Mouse (Mus musculus): ENCODE measurements around the gene Grhpr. TPM values are rescaled to one million over a fixed set of nuclear protein-coding genes. Genes with fewer than 3 reads are reported as not detected.
A peak's percentile ranks its signal among the peaks of the same experiment; 100 is the strongest.
"Not testable (repeated sequence)": the region's sequence is repeated elsewhere in the genome, so short reads cannot be mapped to it uniquely, and the experiment has no call there.

Grhpr gene
- polyA plus RNA-seq, 1 experiment from 2014 or later, result 38.9 TPM

DNA sequence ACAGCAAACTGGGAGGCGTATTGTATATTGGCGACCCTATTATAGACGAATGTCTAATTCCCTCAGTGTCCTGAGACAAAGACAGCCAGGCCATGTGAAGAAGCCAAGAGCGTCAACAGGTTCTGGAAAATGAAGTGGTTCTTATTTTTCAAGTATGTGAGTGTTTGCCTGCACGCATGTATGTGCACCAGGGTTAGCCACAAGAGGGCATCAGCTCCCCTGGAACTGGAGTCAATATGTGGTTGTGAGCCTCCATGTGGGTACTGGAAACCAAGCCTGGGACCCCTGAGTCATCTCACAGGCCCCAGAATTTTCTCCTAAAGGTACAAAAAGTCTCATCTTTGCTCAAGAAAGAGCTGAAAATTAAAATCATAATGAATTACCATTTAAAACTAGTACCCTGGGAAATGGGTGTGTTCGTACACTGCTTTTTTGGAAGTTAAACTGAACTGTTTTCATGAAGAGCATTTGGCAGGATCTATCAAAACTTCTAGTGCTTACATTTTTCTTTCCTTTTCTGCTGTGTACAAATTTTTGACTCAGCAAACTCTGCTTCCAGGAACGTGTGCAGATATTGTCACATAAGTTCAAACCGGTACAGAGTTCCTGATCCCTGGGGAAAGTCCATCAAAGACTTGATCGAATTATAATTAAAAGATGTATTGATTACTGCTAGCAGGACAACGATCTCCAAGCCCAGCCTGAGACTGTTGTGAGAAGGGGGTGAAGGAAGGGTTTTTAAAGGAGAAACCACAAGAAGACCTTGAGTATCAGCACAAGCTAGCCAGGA is 4.1 kb upstream of the Grhpr start:
- no peak overlapping the region for H3K4me2 ChIP-seq (replicated peaks)
- H3K9me3 ChIP-seq, result no peaks in the 10 kb centered on the region
- peaks cover 14% of the 10 kb centered on the region; the same call in 1 of the 2 replicates for H3K4me1 ChIP-seq
- H3K27me3 ChIP-seq (replicated peaks), result no peaks in the 10 kb centered on the region
- no peak for ATAC-seq (ENCODE audit: low FRiP score, low read depth)
- no peaks in the 10 kb centered on the region for H3K36me3 ChIP-seq
- H3K9ac ChIP-seq, result no peak overlapping the region
- H3K4me3 ChIP-seq, result no peak overlapping the region
- no peak overlapping the region for H3K27ac ChIP-seq
- whole genome bisulfite sequencing, result 91% methylated on average over 10 of the region's 10 CpGs

DNA sequence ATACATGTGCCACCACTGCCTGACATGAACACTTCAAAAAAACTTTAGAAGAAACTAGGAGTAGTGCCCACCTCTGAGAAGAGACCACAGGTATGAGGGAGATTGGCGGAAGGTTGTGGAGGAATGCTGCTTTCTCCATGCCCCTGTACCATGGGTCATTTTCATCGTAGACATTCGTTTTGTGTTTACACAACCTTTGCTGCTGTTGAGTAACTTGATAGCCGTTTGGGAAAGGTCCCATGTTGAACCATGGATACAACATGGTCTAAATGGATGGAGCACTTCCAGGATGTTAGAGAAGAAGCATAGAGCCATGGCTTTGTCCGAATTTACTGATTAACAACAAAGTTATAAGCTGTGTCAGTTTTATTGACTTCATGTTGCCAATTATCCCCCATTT is 3.0 kb upstream of the Grhpr start:
- Histone ChIP-seq H3K27ac (no peak overlapping the region), H3K4me3 (no peak overlapping the region), H3K9me3 (no peaks in the 10 kb centered on the region), H3K27me3 (replicated peaks) (no peaks in the 10 kb centered on the region), H3K36me3 (no peaks in the 10 kb centered on the region), H3K9ac (no peak overlapping the region), H3K4me2 (replicated peaks) (no peak overlapping the region), H3K4me1 (peaks cover 22% of the 10 kb centered on the region)
- ATAC-seq (ENCODE audit: low FRiP score, low read depth), result no peak
- 82% methylated on average over 5 of the region's 5 CpGs for WGBS

DNA sequence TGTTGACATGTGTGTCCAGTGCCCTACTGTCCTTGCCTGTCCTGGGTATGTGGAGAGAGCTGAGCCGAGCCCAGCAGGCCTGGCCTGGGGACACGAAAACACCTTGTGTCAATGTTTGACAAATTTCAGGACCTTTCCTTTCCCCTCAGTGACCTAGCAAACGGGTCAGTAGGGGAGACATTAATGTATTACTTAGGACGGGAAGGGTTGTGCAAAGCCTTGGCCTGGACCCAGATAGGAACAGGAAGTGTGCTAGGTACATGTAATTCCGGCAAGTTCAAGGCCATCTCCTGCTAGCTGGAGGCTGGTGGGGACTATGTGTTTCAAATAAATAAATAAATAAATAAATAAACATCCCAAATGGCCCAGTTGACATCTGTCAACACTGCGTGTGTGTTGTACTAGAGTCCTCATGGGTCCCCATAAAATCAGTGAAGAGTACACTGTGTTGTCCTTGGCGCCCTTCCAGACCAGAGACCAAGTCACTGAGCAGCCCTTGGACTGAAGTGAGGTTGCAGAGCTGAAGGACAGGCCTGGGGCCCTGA is 1.3 kb upstream of the Grhpr start:
- H3K27me3 ChIP-seq (replicated peaks), result no peaks in the 10 kb centered on the region
- WGBS, result 73% methylated on average over 7 of the region's 7 CpGs
- H3K27ac ChIP-seq, result no peak overlapping the region
- ATAC-seq (ENCODE audit: low FRiP score, low read depth), result no peak
- no peak overlapping the region for H3K4me3 ChIP-seq
- H3K36me3 ChIP-seq, result peaks cover 3% of the 10 kb centered on the region; the same call in 1 of the 2 replicates
- H3K4me1 ChIP-seq, result peaks cover 23% of the 10 kb centered on the region
- H3K9ac ChIP-seq, result no peak overlapping the region
- no peak overlapping the region for H3K4me2 ChIP-seq (replicated peaks)
- no peaks in the 10 kb centered on the region for H3K9me3 ChIP-seq

- Histone ChIP-seq H3K9ac (peak overlapping the region; percentile 69; the same call in 1 of the 2 replicates), H3K4me1 (peaks cover 23% of the 10 kb centered on the region), H3K27me3 (replicated peaks) (no peaks in the 10 kb centered on the region), H3K4me3 (peak overlapping the region; percentile 66), H3K36me3 (peaks cover 9% of the 10 kb centered on the region; the same call in 1 of the 2 replicates), H3K27ac (no peak overlapping the region), H3K4me2 (replicated peaks) (peak overlapping the region; percentile 86), H3K9me3 (no peaks in the 10 kb centered on the region)
- WGBS, result 21% methylated on average over 5 of the region's 5 CpGs
- no peak for ATAC-seq (ENCODE audit: low FRiP score, low read depth)
Measured at GRCm38 (mm10) chr4:44981974-44982287, 736 bp downstream of the Grhpr start.

GRCm38 (mm10) chr4:44982440-44983130 is 1.4 kb downstream of the Grhpr start:
- Histone ChIP-seq H3K4me2 (replicated peaks) (peak overlapping the region; percentile 86), H3K4me3 (no peak overlapping the region), H3K9me3 (no peaks in the 10 kb centered on the region), H3K4me1 (peaks cover 23% of the 10 kb centered on the region), H3K9ac (no peak overlapping the region), H3K27me3 (replicated peaks) (no peaks in the 10 kb centered on the region), H3K36me3 (peaks cover 11% of the 10 kb centered on the region; the same call in 1 of the 2 replicates), H3K27ac (no peak overlapping the region)
- ATAC-seq (ENCODE audit: low FRiP score, low read depth), result no peak
- WGBS, result 75% methylated on average over 11 of the region's 11 CpGs

- no peak overlapping the region for H3K4me3 ChIP-seq
- no peaks in the 10 kb centered on the region for H3K27me3 ChIP-seq (replicated peaks)
- no peaks in the 10 kb centered on the region for H3K9me3 ChIP-seq
- H3K4me1 ChIP-seq, result peaks cover 23% of the 10 kb centered on the region
- WGBS, result 86% methylated on average over 10 of the region's 10 CpGs
- H3K27ac ChIP-seq, result no peak overlapping the region
- peaks cover 13% of the 10 kb centered on the region; the same call in 1 of the 2 replicates for H3K36me3 ChIP-seq
- H3K9ac ChIP-seq, result no peak overlapping the region
- H3K4me2 ChIP-seq (replicated peaks), result 0 out of 2 replicates have a peak overlapping the region, but pooled peaks have one; percentile 7
- no peak for ATAC-seq (ENCODE audit: low FRiP score, low read depth)
Measured at GRCm38 (mm10) chr4:44983131-44983740, 2.0 kb downstream of the Grhpr start.

DNA sequence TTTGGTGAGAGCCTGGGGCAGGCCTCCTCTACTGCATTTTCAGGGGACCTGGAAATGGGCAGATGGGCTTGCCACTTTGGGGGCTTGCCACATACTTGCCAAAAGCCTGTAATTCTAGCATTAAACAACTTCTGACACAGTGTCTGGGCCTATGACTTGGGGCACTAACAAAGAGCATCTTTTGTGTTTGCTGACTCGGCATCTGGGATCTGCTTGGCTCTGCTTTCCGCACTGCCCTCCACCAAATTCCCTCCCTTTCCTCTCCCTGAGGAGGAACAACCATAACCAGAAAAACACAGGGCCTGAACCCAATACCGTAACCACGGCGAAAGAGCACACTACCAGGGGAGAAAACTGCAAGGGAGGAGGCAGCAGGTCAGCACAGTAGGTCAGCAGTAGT is 9.4 kb downstream of the Grhpr start:
- Histone ChIP-seq H3K4me2 (replicated peaks) (no peak overlapping the region), H3K36me3 (peaks cover 61% of the 10 kb centered on the region), H3K27me3 (replicated peaks) (no peaks in the 10 kb centered on the region), H3K9ac (no peak overlapping the region), H3K27ac (no peak overlapping the region), H3K4me3 (no peak overlapping the region), H3K4me1 (no peaks in the 10 kb centered on the region), H3K9me3 (no peaks in the 10 kb centered on the region)
- no peak for ATAC-seq (ENCODE audit: low FRiP score, low read depth)
- WGBS, result 95% methylated on average over 5 of the region's 5 CpGs

DNA sequence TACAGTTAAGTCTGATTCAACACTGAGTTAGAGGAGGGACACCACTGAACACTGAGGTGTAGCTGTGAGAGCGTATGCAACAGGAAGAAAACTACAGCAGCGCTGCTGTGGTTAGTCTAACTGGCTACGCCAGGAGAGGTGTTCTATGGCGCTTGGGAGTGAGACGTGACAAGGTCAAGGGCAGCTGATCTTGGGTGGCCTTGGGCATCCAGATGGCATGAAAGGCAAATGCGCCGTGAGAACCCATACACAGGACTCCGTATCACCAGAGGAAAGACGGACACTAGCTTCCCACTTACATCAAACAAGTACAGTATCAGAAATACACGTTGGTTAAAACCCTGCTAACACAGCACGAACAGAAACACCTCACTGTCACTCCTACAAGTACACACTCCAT is 11.1 kb downstream of the Grhpr start:
- H3K4me2 ChIP-seq (replicated peaks); H3K4me3 ChIP-seq; H3K4me1 ChIP-seq; ATAC-seq (ENCODE audit: low FRiP score, low read depth); H3K9ac ChIP-seq; H3K27me3 ChIP-seq (replicated peaks); H3K27ac ChIP-seq; H3K9me3 ChIP-seq: not testable (repeated sequence)
- 93% methylated on average over 11 of the region's 11 CpGs for WGBS
- H3K36me3 ChIP-seq, result peaks cover 55% of the 10 kb centered on the region

DNA sequence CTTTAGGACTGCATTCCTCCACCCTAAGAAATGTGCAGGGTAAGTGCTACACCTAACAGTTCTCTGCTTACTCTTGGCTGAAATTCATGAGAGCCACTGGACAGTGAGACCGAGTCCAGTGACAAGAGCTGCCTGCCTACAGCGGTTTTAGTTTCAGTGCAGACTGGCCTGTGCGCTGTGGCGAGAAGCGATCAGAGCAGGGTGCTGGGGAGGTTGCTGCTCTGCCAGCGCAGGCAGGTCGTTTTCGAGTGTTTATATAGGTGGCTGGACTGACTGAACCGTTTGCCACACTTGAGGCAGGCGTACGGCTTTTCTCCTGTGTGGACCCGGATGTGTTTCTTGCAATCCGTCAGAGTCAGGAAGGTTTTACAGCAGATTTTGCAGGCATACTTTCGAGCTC is 12.0 kb downstream of the Grhpr start:
- H3K9me3 ChIP-seq; H3K4me2 ChIP-seq (replicated peaks); ATAC-seq (ENCODE audit: low FRiP score, low read depth); H3K4me3 ChIP-seq; H3K27ac ChIP-seq; H3K9ac ChIP-seq; H3K4me1 ChIP-seq; H3K27me3 ChIP-seq (replicated peaks): not testable (repeated sequence)
- H3K36me3 ChIP-seq, result peaks cover 54% of the 10 kb centered on the region
- WGBS, result 87% methylated on average over 14 of the region's 14 CpGs

DNA sequence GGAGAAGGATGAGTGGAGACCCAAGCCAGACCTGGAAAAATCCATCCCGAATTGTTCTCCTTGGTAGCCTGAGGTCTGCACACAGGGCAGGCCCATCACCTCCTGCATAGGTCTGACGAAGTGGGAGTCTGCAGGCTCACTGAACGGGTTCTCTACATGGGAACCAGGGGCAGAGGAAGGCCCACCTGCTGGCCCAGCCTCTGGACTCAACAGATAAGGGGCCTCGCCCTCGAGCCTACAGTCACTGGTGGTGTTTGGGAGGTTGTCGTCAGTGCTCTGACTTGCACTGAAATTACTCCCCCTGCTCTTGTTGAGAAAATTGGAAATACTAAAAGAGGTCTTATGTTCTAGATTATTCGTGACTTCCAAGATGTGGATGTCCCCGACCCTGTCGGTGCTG is 12.7 kb downstream of the Grhpr start:
- Histone ChIP-seq H3K36me3 (peaks cover 48% of the 10 kb centered on the region), H3K4me3 (no peak overlapping the region), H3K4me1 (0 out of 2 replicates have a peak, but pooled peaks cover 3% of the 10 kb centered on the region), H3K4me2 (replicated peaks) (no peak overlapping the region), H3K27ac (no peak overlapping the region), H3K9me3 (no peaks in the 10 kb centered on the region), H3K9ac (no peak overlapping the region), H3K27me3 (replicated peaks) (no peaks in the 10 kb centered on the region)
- 92% methylated on average over 9 of the region's 9 CpGs for WGBS
- no peak for ATAC-seq (ENCODE audit: low FRiP score, low read depth)

DNA sequence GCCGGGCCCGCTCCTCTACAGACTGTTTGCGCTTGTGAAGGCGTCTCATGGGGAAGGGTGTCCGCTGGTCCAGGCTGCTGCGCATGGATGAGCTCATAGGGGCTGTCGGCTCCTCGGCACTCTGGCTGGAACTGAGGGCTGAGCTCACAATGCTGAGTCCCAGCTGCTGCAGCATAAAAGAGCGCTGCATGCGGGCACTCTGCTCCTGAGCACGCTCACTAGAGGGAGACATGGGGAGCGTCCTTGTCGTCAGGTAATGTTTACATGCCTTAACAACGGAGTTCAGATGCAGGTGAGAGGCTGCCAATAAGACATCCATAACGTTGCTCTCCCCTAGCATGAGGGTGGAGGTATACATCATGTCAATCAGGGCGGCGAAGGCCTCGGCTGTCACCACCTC is 13.6 kb downstream of the Grhpr start:
- no peak overlapping the region for H3K9ac ChIP-seq
- 0 out of 2 replicates have a peak, but pooled peaks cover 3% of the 10 kb centered on the region for H3K4me1 ChIP-seq
- H3K4me3 ChIP-seq, result no peak overlapping the region
- H3K27me3 ChIP-seq (replicated peaks), result no peaks in the 10 kb centered on the region
- no peak for ATAC-seq (ENCODE audit: low FRiP score, low read depth)
- no peak overlapping the region for H3K4me2 ChIP-seq (replicated peaks)
- no peak overlapping the region for H3K27ac ChIP-seq
- H3K36me3 ChIP-seq, result peaks cover 41% of the 10 kb centered on the region
- 91% methylated on average over 18 of the region's 18 CpGs for WGBS
- no peaks in the 10 kb centered on the region for H3K9me3 ChIP-seq

DNA sequence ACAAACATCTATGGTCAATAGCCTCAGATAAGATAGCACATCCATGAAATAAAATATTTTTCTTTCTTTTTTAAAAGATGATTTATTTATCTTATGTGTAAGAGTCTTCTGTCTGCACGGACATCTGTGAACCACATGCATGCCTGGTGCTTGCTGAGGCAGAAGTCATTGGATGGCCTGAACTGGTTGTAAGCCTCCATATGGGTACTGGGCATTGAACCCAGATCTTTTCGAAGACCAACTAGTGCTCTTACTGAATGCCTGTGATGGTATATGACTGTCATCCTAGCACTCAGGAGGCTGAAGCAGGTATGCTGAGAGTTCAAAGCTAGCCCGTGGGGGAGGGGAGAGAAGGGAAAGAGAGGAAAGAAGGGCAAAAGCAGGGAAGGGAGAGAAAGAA is 16.9 kb downstream of the Grhpr start:
- H3K9me3 ChIP-seq, result no peaks in the 10 kb centered on the region
- no peak overlapping the region for H3K4me3 ChIP-seq
- H3K36me3 ChIP-seq, result peaks cover 17% of the 10 kb centered on the region
- H3K27me3 ChIP-seq (replicated peaks), result no peaks in the 10 kb centered on the region
- H3K27ac ChIP-seq, result no peak overlapping the region
- ATAC-seq (ENCODE audit: low FRiP score, low read depth), result no peak
- no peak overlapping the region for H3K4me2 ChIP-seq (replicated peaks)
- WGBS, result 67% methylated on average over 3 of the region's 3 CpGs
- H3K4me1 ChIP-seq, result 0 out of 2 replicates have a peak, but pooled peaks cover 3% of the 10 kb centered on the region
- no peak overlapping the region for H3K9ac ChIP-seq
